Mouse (Mus musculus) mouse trophoblast stem cell (cell line): Measurements from ENCODE around the gene Cacna2d4.

Experiments
- in situ Hi-C, 2 experiments: fragments of 300-500 bp; cut with MseI, MboI; formaldehyde crosslinking; loops; 2 replicates in 1 of 2; 3 replicates in 1 of 2; pipeline ENCODE4 v1.15.1; 2025

Gene Cacna2d4

GRCm38 (mm10) chr6:119310176-119310575 is 73.8 kb downstream of the Cacna2d4 start:
- in situ Hi-C loops, result no loop called here

- in situ Hi-C loops, result no loop called here
Measured at GRCm38 (mm10) chr6:119312381-119312780, 76.1 kb downstream of the Cacna2d4 start.

GRCm38 (mm10) chr6:119313096-119313495 is 76.8 kb downstream of the Cacna2d4 start:
- in situ Hi-C loops, result no loop called here

DNA sequence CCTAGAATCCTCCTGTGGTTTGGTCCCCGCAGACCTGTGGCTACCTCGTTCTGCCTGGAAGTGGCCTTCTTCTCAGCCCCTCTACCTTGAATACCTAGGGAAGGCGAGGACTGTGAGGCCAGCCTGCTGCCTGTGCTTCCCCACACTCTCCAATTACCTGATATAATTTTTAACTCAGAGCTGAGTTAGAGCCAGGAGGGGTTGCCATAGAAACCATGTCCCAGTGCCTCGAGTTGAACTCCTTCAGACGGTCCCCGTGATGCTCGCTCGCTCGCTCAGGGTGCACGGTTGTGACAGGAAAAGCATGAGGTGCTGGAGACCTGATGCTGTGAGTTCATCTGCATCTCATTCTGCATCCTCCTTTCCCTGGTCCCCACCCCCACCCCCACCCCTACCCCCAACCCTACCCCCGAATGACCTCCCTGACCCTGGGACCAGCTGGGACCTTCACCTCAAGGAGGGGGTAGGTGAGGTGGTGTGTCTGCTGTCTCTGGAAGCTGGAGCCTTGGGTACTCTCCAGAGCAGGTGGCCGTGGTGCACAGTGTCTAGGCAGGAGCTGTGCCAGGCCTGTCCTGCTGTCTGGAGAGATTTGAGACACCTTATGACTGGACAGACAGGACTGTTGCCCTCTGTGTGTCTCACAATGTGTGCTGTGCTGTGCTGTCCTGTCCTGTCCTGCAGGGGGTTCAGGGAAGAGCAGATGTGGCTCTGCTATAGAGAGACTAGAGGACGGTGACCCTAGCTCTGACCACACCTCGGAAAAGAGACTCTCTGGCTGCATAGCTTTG is 77.5 kb downstream of the Cacna2d4 start:
- in situ Hi-C loops, result no loop called here

DNA sequence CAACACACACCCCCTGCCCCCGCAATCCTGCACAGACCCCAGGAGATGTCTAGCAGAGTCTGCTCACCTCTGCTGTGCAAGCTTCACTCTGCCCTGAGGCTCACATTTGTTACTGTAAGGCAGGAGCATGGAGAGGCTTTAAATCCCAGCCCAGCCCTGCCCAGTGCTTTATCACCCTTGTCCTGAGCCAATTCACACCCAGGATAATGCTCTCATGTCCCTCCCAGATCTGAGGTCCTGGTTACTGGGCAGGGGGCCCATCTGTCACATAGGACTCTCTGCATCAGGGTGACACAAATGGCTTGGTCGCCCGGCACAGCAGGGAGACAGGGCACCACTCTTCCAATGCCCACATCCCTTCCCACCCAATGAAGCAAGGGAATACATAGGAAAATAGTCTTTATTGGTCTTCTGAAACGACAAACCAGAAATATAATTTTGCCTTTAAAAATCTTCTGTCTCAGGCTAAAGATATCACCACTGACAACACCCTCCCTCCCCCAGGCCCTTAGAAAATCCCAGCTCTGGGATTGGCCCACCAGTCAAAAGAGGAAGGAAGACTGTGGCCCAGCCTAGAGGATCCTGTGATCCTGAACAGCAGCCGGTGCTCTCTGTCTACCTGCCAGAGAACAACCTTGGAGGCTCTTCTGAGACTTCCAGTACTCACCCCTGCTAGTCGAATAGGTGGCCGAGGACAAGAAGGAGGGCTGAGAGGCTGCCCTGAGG is 78.6 kb downstream of the Cacna2d4 start:
- in situ Hi-C loops, result no loop called here

DNA sequence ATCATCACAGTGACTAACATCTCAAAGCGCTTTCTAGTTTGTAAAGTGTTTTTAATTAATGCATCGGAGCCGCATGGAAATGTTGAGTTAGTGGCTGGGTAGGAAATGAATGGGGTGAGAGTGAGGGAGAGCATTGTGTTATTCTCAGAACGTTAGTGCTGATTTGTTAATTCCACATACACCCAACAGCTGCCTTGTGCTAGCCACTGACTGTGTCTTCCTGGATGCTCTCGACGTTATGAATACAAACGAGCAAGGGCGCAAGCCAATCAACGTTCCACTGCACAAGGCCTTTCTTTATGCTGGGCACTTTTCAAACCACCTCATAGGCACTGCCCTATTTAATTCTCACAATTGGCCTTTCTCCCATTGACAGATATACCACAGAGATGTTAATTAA is 82.4 kb downstream of the Cacna2d4 start:
- in situ Hi-C loops, result no loop called here

- in situ Hi-C loops, result no loop called here
Measured at GRCm38 (mm10) chr6:119319358-119319757, 83.0 kb downstream of the Cacna2d4 start.

DNA sequence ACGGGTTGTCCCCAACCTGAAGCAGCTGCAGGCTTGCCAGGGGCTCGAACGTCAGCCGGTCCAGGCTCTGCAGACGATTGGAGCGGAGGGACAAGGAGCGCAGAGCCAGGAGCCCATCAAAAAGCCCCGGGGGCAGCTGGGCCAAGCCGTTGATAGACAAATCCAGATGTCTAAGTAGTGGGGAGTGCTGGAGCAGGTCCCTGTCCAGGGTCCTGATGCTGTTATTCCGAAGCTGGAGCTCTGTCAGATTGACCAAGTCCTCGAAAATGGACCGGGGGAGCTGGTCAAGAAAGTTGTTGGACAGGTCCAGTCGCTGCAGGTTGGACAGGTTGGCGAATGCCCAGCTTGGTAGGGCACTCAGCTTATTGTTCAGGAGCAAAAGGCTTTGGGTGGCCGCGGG is 84.2 kb downstream of the Cacna2d4 start:
- in situ Hi-C loops, result no loop called here

- in situ Hi-C loops, result no loop called here
Measured at GRCm38 (mm10) chr6:119321752-119322151, 85.4 kb downstream of the Cacna2d4 start.

- in situ Hi-C loops, result no loop called here
Measured at GRCm38 (mm10) chr6:119324776-119325175, 88.5 kb downstream of the Cacna2d4 start.

- in situ Hi-C loops, result no loop called here
Measured at GRCm38 (mm10) chr6:119325978-119326377, 89.7 kb downstream of the Cacna2d4 start.

GRCm38 (mm10) chr6:119326541-119326940 is 90.2 kb downstream of the Cacna2d4 start:
- in situ Hi-C loops, result no loop called here

DNA sequence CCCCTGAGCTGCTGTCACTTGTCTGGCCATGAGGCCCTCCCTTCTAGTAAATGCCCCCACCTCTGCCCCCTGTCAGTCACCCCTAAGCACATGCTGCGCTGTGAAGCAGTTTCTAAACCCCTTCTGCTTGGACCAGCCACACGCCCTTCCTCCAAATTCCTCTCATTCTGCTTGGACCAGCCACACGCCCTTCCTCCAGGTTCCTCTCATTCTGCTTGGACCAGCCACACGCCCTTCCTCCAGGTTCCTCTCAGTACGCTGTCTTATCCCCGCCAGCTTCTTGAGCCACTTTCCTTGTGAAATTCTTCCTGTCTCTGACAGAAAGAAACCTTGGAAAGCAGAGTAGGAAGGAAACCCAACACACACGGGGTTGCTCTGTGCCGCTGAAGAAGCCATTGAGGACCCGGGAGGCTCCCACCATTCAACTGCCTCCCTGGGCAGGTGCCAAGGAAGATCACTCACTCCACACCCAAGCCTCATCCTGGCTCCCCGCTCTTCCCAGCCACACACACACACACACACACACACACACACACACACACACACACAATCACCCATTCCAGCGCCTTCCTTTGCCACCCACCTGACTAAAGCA is 92.3 kb downstream of the Cacna2d4 start:
- in situ Hi-C loops, result no loop called here

DNA sequence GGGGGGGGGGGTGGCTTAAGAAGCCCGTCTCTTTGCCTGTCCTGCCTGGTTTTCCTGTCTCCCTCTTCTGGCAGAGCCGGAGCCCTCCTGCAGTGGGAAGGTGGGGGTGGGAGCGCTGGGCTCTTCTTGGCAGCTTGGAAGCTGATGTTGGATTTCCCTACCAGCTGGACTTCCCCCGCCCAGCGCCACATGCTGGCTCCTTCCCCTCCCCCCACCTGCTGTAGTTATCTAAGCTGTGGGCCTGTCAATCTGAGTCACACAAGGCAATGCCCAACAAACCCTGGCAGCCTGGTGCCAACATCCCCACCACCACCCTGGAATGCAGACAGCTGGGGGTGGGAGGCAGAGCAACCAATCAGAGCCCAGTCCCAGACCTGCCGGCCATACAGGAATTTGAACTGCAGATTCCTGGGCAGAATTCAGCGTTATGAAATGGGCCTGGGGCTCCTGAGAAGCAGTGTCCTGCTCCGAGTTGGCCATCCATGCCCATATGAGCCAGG is 92.9 kb downstream of the Cacna2d4 start:
- in situ Hi-C loops, result no loop called here

DNA sequence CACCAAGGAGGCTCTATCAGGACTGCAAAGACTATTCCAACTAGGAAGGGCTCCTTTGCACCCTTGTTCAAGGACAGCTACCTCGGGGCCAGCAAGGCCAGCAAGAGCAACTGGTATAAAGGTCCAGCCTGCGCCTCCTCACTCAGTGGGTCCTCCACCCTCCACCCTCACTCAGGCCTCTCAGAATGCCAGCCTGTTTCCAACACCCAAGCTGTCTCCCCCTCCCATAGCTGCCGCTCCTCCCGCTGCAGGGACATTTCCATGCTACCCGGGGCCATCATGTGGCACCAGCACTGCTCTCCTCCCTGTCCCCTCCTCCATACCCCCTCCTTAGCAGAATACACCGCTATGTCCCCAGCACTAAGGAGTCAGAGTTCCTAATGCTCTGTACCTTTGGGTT is 93.6 kb downstream of the Cacna2d4 start:
- in situ Hi-C loops, result no loop called here

DNA sequence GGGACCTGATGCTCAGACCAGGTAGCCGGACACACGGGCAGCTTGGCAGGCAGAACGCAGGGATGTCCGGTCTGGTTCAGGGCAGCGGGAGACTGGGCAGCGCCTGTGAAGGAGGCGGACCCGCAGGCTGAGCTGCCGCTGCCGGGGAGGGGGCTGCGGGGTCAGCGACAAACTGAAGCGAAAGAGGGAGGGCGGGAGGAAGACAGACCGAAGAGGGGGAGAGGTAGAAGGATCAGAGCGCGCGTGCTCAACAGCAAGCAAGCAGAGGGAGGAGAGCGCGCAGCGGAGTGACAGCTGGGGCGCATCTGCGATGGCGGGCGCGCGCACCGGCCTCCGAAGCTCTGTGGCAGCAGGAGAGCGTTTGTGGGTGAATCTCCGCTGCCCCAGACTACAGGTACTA is 94.2 kb downstream of the Cacna2d4 start, which contains the start of gene Lrtm2:
Lrtm2 (minus strand) TSS at position 261 of the 400 bp plus-strand sequence.
- in situ Hi-C loops, result no loop called here

GRCm38 (mm10) chr6:119332111-119332510 is 95.8 kb downstream of the Cacna2d4 start:
- in situ Hi-C loops, result no loop called here

DNA sequence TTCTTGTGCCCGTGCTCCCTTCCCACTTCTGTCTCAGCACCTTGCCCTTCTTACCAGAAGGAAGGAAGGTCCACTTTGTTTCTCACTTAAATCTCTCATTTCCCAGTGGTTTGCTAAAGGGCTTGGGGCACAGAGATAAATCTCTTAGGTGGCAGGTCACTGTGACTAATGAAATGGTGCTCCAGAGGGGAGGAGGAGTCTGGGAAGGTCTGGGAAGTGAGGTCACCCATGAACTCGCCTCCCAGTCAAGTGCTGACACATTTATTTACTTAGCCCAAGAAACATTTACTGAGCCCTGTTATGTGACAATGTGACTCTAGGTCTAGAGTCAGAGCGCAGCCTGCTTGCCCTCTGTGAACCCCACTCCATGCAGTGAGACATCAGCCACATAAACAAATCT is 96.9 kb downstream of the Cacna2d4 start:
- in situ Hi-C loops, result no loop called here

- in situ Hi-C loops, result no loop called here
Measured at GRCm38 (mm10) chr6:119333831-119334230, 97.5 kb downstream of the Cacna2d4 start.

DNA sequence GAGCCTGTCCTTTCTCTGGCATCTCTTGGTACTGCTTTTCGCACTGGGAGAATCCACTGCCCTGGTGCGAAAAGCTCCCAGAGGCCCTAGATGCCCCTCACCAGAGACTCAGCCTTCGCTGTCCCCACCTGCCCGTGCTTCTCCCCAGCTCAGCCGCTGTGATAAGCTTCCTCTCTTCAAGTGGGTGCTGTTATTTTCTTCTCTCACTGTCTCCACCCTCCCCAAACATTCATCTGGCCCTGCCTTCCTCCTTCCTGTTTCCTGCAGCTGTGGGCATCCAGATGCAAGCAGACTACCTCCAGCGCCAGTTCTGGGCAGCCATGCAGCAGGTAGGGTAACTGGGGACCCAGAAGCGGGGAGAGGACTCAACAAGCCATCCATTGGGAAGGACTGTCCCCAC is 99.8 kb downstream of the Cacna2d4 start:
- in situ Hi-C loops, result no loop called here

DNA sequence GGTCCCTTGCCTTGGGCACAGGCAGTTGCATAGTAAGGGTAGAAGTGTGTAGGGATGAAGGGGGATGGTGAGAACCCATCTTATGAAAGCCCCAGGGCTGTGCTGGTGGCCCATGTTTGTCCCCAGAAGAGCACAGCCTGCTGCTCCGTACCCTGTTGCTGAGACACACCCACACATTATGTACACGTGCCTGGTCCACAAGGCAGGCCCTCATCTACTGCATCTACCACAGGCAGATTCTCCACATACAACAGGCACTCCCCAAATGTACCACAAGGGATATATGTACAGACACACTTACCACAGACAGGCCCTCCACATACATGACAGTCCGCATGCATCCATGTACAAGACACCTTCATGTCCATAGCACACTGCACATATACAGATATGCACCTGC is 101.0 kb downstream of the Cacna2d4 start:
- in situ Hi-C loops, result no loop called here

DNA sequence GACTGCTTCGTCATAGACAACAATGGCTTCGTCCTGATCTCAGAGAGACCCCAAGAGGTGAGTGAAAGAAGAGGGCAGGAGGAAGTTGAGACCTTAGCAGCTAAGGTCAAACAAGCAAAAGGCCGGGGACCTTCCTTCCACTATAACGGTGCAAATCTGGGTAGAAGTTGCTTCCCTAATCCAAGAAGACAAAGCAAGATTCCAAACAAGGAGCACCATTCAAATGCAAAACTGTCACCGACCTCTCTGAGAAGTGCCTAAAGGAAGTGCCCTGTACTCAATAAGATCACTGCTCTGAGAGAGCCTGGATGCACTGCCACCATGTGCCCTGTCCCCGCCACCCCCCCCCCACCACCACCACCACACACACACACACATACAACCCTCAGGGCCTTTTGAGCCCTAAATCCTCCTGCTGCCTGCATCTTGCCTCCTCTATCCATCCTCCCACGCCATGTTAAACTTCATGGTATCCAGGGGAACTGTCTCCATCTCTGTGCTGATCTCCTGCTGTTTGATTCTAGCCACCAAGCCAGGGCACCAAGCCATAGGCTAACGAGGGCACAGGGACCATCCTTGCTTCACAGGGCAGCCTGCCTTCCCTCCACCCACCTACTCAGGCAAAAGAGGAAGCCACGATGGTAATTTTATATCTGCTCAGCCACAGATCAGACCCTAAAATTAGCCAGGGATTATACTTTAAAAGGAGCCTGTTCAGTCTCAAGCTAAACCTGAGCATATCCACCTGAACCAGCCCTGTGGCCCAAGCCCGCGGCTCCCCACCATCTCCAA is 102.0 kb downstream of the Cacna2d4 start:
- in situ Hi-C loops, result no loop called here
